Mouse (Mus musculus): ENCODE data around the gene Myl3. TPM values are rescaled to one million over a fixed set of nuclear protein-coding genes. Genes with fewer than 3 reads are reported as not detected.
A peak's percentile ranks its signal among the peaks of the same experiment; 100 is the strongest.

Gene Myl3
- total RNA-seq, 2 experiments from 2014 or later: 119 to 840 TPM

DNA sequence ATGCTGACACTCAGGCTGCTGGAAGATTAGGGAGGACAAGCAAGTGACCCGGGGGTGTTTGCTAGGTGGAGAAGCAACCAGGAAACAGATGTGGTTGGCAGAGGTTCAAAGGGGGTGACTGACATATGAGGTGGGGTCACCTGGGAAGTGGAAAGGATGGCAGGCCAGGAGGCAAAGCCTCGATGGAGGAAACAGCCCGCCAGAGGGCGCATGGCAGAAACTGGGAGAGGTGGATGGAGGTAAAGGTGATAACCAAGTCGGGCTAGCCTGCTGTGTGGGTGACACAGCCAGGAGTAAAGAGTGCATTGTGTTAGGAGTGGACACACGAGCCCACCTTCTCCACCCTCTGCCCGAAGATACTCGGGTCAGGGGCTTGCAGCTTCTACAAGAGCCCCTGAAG is 11.8 kb upstream of the Myl3 start:
- DNase-seq: no peak

DNA sequence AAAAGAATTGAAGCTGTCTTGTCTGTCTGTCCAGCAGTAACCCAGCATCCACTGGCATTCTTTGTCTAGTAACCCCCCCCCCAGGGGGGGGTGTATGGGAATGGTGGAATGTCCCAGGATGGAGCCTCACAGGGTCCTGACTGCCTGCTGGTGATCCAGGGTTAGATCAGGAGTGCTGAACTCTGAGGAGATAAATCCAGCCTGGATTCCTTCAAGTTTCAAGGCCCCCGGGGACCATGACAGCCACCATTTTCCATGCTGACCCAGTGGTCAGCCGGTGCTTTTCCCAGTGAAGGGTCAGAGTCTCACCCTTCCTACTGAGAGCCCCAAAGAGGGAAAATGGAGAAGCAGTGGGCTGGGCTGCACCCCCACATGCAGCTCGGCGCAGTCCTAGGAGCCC is 9.8 kb upstream of the Myl3 start:
- no peak for DNase-seq

GRCm38 (mm10) chr9:110732623-110733022 is 9.0 kb upstream of the Myl3 start:
- peak; percentile 90 for DNase-seq

GRCm38 (mm10) chr9:110733102-110733501 is 8.6 kb upstream of the Myl3 start:
- DNase-seq: no peak

DNA sequence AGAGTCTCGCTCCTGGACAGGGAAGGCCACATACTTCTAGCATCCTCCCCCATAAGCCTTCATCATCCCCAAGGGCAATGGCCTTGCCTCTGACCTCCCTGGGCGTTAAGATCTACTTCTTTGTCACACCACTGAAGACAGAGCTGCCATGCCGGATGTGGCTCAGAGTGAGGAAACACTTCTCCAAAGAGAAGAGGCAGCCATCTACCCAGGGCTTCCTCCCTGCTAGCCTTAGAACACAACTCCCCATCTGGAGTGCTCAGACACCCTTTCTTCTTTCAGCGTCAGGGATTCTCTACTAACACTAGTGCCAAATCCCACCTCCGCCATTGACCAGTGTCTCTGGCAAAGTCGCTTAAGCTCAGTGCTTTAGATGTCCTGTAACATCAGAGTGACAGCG is 7.5 kb upstream of the Myl3 start:
- no peak for DNase-seq

GRCm38 (mm10) chr9:110736362-110736761 is 5.3 kb upstream of the Myl3 start:
- DNase-seq: no peak

DNA sequence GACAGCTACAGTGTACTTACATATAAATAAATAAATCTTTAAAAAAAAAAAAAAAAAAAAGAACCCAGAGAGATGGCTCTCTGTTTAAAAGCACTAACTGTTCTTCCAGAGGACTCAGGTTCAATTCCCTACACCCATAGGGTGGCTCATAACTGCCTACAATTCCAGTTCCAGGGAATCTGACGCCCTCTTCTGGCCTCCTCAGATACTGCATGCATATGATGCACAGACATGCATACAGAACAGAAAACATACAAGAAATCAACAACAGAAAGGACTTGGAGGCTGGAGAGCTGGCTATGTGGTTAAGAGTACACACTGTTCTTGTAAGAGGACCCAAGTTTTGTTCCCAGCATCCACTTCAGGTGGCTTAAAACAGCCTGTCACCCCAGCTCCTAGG is 3.6 kb upstream of the Myl3 start:
- no peak for DNase-seq

DNA sequence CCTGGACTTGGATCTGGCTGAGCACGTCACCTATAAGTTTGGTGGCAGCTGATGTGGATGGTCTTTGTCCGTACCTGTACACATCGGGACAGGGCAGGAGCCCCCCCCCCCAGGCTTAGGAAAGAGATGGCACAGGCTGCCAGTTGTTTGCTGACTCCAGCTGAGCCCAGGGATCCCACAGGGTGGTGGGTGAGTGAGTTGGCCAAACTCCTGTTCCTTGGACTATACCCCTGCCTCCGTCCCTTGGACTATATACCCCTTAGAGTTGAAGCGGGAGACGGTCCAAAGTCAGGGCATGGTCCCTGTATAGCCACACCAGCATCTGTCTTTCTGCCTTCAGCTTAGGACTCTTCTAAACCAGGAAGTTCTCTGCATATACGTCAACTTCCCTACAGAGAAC is 1.7 kb upstream of the Myl3 start:
- DNase-seq: no peak

DNA sequence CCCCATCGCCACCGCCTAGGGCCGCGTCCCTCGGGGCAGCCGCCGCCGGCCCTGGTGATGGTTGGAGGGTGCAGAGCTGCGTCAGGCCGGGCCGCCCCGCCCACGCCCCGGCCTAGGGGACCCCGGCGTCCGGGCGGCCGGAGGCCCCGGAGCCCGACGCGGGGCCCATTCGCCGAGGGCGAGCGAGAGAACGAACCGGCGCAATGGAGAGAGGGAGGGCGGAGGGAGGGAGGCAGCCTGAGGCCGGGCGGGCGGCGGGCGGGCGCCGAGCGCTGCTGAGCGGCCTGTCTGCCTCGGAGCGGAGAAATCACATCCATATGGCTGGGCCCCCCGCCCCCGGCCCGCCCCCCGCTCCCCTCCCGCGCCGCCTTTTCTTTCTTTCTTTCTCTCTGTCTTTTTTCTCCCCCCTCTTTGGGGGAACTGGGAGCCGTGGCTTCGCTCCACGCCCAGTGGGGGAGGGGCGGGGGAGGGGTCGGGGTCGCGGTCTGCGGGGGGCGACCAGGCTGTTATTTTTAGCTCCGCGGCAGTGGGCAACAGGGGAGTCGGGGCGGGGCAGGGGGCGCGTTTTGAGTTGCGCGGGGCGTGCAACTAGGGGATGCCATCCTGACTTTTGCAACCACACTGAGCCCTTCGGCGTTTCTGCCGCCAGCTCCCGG is 762 bp downstream of the Myl3 start:
- no peak for DNase-seq

DNA sequence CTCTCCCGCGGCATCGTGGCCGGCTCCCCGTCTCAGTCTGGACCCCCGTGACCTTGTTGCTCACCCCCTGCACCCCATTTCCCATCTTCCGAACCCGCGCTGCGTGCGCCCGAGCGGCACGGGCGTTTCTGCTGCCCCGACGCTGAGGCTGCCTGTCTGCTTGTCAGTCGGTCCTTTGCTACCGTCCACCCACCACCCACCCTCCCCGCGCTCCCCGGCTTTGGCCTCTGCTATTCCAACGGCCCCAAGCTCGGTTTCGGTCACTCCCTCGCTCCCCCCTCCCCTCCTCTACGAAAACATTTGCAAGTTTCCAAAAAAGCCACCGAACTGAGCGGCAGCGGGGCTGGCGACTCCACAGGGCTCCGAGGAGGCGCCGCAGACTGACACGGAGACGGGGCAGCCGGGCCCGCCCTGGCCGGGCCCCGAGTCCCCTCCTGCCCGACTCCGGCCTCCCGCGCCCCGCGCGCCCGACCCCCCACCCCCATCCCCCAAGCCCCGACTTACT is 1.3 kb downstream of the Myl3 start:
- DNase-seq: no peak

- DNase-seq: peak; percentile 38
These were observed 2.0 kb downstream of the Myl3 start for GRCm38 (mm10) chr9:110743456-110744323.

GRCm38 (mm10) chr9:110745752-110746151 is 4.1 kb downstream of the Myl3 start:
- DNase-seq: no peak

DNA sequence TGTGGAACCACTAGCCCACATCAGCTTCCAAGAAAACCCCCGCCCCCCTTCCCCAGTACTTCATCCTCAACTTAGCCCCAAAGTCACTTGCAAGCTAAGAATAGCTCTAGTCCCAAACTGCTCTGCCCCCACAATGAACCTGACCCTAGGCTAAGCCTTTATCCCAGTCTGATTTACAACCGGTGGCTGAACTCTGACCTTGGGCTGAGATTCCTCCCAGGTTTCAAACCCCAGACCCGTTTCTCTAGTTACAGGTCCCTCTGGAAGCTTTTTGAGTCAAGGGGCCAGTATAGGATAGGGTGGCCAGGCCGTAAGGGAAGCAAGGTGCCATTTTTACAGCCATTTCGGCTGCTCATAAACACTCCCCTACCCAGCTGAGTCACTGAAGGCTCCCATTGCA is 4.6 kb downstream of the Myl3 start:
- no peak for DNase-seq

- no peak for DNase-seq
These were observed 5.3 kb downstream of the Myl3 start, which contains the start of gene Pth1r for GRCm38 (mm10) chr9:110746961-110747360. TSS of gene Pth1r (minus strand) at chr9:110747145.

DNA sequence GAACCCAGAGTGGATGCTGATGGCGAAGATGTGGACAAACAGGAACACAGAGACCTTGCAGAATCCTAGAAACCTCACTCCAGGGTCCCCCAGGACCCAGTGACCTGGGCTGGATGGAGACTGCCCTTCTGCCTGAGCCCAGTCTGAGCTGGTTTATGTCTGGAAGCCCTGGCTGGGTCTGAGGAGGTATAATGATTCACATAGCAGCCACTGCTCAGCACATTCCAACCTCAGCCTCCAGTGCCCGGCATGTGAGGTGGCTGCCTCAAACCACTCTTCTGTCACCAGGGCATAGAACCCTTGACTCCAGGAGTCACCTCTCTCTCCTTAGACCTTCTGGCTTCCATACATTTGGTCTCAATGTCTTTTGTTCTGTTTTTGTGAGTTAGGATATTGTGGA is 6.8 kb downstream of the Myl3 start:
- no peak for DNase-seq

GRCm38 (mm10) chr9:110750404-110751187 is 8.9 kb downstream of the Myl3 start:
- DNase-seq: no peak

- DNase-seq: no peak
These were observed 9.8 kb downstream of the Myl3 start for GRCm38 (mm10) chr9:110751412-110751811.

GRCm38 (mm10) chr9:110752917-110753435 is 11.3 kb downstream of the Myl3 start:
- no peak for DNase-seq

DNA sequence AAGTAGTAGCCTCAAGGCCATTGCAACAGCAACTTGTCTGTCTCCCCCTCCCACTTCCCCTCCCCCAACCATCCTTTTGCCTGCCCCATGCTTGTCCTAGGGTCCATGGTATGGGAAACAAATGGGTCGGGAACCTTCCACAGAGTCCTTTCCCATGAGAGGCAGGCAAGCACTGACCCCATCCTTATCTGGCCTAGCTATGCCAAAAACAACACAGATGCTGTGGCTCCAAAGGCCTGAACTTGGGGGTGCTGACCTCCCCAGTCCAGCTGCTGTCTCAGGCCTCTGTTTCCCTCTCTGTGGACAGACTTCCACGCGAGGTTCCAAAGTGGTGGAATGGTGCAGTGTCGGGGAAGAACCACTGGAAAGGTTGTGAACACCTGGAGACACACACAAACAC is 12.1 kb downstream of the Myl3 start:
- DNase-seq: no peak

- no peak for DNase-seq
These were observed 16.2 kb downstream of the Myl3 start for GRCm38 (mm10) chr9:110757816-110758215.

DNA sequence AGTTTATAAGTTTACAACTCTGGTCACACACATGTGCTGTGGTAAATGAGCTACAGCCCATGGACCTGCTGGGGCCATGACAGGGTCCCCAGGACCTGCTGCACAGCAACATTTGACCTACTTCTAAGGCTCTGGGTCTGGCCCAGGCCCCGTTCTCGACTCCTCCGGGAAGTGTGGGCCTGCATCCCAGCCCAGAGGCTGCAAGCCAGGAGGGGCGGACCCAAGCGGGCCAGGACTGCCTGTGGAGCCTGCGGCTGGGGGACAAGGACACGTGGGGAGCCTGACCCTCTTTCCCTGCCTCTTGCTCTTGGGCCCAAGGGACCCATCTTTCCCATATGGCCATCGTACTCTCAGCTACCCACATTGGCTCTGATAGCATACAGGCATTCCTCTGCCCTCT is 16.9 kb downstream of the Myl3 start:
- peak; percentile 82 for DNase-seq

- DNase-seq: no peak
These were observed 17.6 kb downstream of the Myl3 start for GRCm38 (mm10) chr9:110759265-110759664.

All from gastrocnemius, postnatal 25 days (tissue).